Mouse (Mus musculus): ENCODE measurements around the gene Greb1. TPM values are rescaled to one million over a fixed set of nuclear protein-coding genes. Genes with fewer than 3 reads are reported as not detected.
A peak's percentile ranks its signal among the peaks of the same experiment; 100 is the strongest.

The Greb1 gene
- polyA plus RNA-seq, 1 experiment from 2014 or later: 0.59 TPM

DNA sequence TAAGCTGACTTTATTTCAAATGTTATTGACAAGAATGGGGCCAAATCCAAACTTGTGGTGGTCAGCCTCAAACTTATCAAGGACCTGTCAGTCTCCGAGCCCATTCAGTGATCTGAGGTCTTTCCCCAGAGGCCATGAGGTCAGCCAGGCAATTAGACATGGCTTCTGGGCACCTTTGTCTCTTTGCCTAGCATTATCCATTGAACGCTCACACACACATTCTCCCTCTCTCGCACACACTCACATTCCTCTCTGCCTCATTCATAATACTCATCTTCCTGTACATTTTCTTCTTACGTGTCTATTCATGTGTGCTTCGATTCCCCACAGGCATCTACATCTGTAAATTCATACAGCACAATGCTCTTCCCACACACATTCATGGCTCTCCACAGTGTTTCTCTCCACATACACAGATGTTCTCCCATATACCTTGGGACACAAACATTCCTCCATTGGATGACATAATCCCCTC lies 3.3 kb upstream of the Greb1 start:
- ATAC-seq (ENCODE audit: insufficient number of reproducible peaks, insufficient read depth, low FRiP score, low read depth): no peak
- H3K27me3 ChIP-seq (ENCODE audit: control insufficient read depth, insufficient read depth, low read length): peaks cover 22% of the 10 kb centered on the region
- no peaks in the 10 kb centered on the region for H3K36me3 ChIP-seq (ENCODE audit: control insufficient read depth, insufficient read depth, low read length)
- H3K9me3 ChIP-seq (ENCODE audit: control insufficient read depth, low read length): no peaks in the 10 kb centered on the region
- H3K27ac ChIP-seq (replicated peaks in 1 of 2; ENCODE audit: control insufficient read depth in 1 of 2, insufficient read depth in 1 of 2, low read depth in 2 of 2, low read length in 2 of 2): no peak overlapping the region
- no peak overlapping the region for H3K9ac ChIP-seq (ENCODE audit: low read length)
- H3K4me3 ChIP-seq (ENCODE audit: control insufficient read depth in 1 of 2, insufficient read depth in 1 of 2, low read depth in 1 of 2, low read length in 2 of 2): no peak overlapping the region
- 68% methylated on average over 5 of the region's 5 CpGs for WGBS
- H3K4me1 ChIP-seq (ENCODE audit: control insufficient read depth in 2 of 2, insufficient read depth in 2 of 2, low read length in 2 of 2): peaks cover 2 to 4% of the 10 kb centered on the region in 2 experiments; a peak in 2 of 4 replicates
- H3K4me2 ChIP-seq (ENCODE audit: low read length): no peak overlapping the region

DNA sequence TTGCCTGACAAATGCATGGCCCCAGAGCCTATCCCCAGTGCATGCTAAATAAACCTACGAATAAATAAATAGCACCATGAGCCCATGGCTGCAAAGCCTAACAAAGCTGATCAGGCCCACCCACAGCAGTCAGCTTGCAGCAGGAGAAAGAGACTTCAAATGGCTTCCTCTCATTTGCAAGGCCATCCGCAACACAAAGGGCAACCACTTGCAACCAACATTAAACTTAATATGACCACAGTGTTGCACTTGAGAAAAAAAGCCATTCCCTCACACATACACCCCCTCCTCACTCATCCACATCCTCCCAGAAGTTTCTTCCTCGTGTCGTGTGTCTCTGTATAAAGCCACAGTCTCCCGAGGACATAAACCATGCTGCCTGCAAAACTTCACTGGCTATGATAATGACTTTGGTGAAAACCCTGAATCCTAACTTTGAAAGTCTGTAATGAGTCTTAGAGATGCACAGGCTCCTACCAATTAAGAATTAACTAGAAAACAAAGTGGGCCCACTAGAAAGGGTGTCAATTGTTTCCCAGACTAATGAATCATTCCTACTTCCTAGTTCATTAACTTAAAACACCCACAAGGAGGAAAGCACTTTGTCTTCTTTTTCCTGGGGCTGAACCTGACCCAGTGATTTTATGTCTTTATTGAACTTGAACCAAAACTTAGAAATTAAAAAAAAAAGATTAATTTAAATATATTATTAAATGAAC lies 2.7 kb upstream of the Greb1 start:
- Histone ChIP-seq H3K4me1 (ENCODE audit: control insufficient read depth in 2 of 2, insufficient read depth in 2 of 2, low read length in 2 of 2) (peaks cover 2 to 4% of the 10 kb centered on the region in 2 experiments; a peak in 2 of 4 replicates), H3K4me2 (ENCODE audit: low read length) (no peak overlapping the region), H3K9ac (ENCODE audit: low read length) (no peak overlapping the region), H3K9me3 (ENCODE audit: control insufficient read depth, low read length) (no peaks in the 10 kb centered on the region), H3K27ac (replicated peaks in 1 of 2; ENCODE audit: control insufficient read depth in 1 of 2, insufficient read depth in 1 of 2, low read depth in 2 of 2, low read length in 2 of 2) (no peak overlapping the region), H3K36me3 (ENCODE audit: control insufficient read depth, insufficient read depth, low read length) (no peaks in the 10 kb centered on the region), H3K4me3 (ENCODE audit: control insufficient read depth in 1 of 2, insufficient read depth in 1 of 2, low read depth in 1 of 2, low read length in 2 of 2) (no peak overlapping the region), H3K27me3 (ENCODE audit: control insufficient read depth, insufficient read depth, low read length) (peaks cover 17% of the 10 kb centered on the region)
- ATAC-seq (ENCODE audit: insufficient number of reproducible peaks, insufficient read depth, low FRiP score, low read depth): no peak
- WGBS: 53% methylated on average over 5 of the region's 5 CpGs

GRCm38 (mm10) chr12:16800959-16801315 lies 251 bp upstream of the Greb1 start:
- H3K4me3 ChIP-seq (ENCODE audit: control insufficient read depth in 1 of 2, insufficient read depth in 1 of 2, low read depth in 1 of 2, low read length in 2 of 2): peak overlapping the region; percentile 55 to 62
- WGBS: 3% methylated on average over 12 of the region's 12 CpGs
- no peaks in the 10 kb centered on the region for H3K9me3 ChIP-seq (ENCODE audit: control insufficient read depth, low read length)
- H3K9ac ChIP-seq (ENCODE audit: low read length): peak overlapping the region; percentile 68
- no peak overlapping the region for H3K27ac ChIP-seq (replicated peaks in 1 of 2; ENCODE audit: control insufficient read depth in 1 of 2, insufficient read depth in 1 of 2, low read depth in 2 of 2, low read length in 2 of 2)
- no peaks in the 10 kb centered on the region; the same call in 1 of the 2 replicates for H3K27me3 ChIP-seq (ENCODE audit: control insufficient read depth, insufficient read depth, low read length)
- 0 out of 2 replicates have a peak, but pooled peaks have one; percentile 13 for ATAC-seq (ENCODE audit: insufficient number of reproducible peaks, insufficient read depth, low FRiP score, low read depth)
- H3K36me3 ChIP-seq (ENCODE audit: control insufficient read depth, insufficient read depth, low read length): no peaks in the 10 kb centered on the region
- peak overlapping the region; percentile 99 for H3K4me2 ChIP-seq (ENCODE audit: low read length)
- peaks cover 2 to 4% of the 10 kb centered on the region in 2 experiments; a peak in 2 of 4 replicates for H3K4me1 ChIP-seq (ENCODE audit: control insufficient read depth in 2 of 2, insufficient read depth in 2 of 2, low read length in 2 of 2)

DNA sequence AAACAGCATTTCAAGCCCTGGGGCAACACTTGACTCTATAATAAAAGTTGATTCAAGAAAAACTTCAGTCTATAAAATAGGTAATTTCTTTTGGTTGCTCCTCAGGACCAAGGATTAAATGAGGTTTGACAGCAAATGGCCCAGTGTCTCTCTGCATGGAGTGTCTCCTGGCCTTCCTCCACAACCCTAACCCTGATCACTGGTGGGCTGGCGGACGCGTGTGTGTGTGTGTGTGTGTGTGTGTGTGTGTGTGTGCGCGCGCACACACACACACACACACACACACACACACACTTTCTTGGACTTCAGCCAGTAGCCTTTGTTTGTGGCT lies 793 bp downstream of the Greb1 start:
- H3K27me3 ChIP-seq (ENCODE audit: control insufficient read depth, insufficient read depth, low read length): no peaks in the 10 kb centered on the region; the same call in 1 of the 2 replicates
- H3K4me2 ChIP-seq (ENCODE audit: low read length): peak overlapping the region; percentile 99
- no peaks in the 10 kb centered on the region for H3K9me3 ChIP-seq (ENCODE audit: control insufficient read depth, low read length)
- 35% methylated on average over 4 of the region's 6 CpGs for WGBS
- peak overlapping the region; percentile 68 for H3K9ac ChIP-seq (ENCODE audit: low read length)
- peak overlapping the region; percentile 55 to 62 for H3K4me3 ChIP-seq (ENCODE audit: control insufficient read depth in 1 of 2, insufficient read depth in 1 of 2, low read depth in 1 of 2, low read length in 2 of 2)
- no peaks in the 10 kb centered on the region for H3K36me3 ChIP-seq (ENCODE audit: control insufficient read depth, insufficient read depth, low read length)
- peaks cover 2 to 4% of the 10 kb centered on the region in 2 experiments; a peak in 2 of 4 replicates for H3K4me1 ChIP-seq (ENCODE audit: control insufficient read depth in 2 of 2, insufficient read depth in 2 of 2, low read length in 2 of 2)
- no peak overlapping the region for H3K27ac ChIP-seq (replicated peaks in 1 of 2; ENCODE audit: control insufficient read depth in 1 of 2, insufficient read depth in 1 of 2, low read depth in 2 of 2, low read length in 2 of 2)
- no peak for ATAC-seq (ENCODE audit: insufficient number of reproducible peaks, insufficient read depth, low FRiP score, low read depth)

GRCm38 (mm10) chr12:16798894-16799293 lies 1.8 kb downstream of the Greb1 start:
- H3K4me2 ChIP-seq (ENCODE audit: low read length): no peak overlapping the region
- H3K36me3 ChIP-seq (ENCODE audit: control insufficient read depth, insufficient read depth, low read length): no peaks in the 10 kb centered on the region
- H3K4me1 ChIP-seq (ENCODE audit: control insufficient read depth in 2 of 2, insufficient read depth in 2 of 2, low read length in 2 of 2): peaks cover 2 to 4% of the 10 kb centered on the region in 2 experiments; a peak in 2 of 4 replicates
- no peak overlapping the region for H3K9ac ChIP-seq (ENCODE audit: low read length)
- no peak for ATAC-seq (ENCODE audit: insufficient number of reproducible peaks, insufficient read depth, low FRiP score, low read depth)
- 62% methylated on average over 3 of the region's 3 CpGs for WGBS
- no peaks in the 10 kb centered on the region for H3K9me3 ChIP-seq (ENCODE audit: control insufficient read depth, low read length)
- H3K27me3 ChIP-seq (ENCODE audit: control insufficient read depth, insufficient read depth, low read length): no peaks in the 10 kb centered on the region; the same call in 1 of the 2 replicates
- no peak overlapping the region for H3K4me3 ChIP-seq (ENCODE audit: control insufficient read depth in 1 of 2, insufficient read depth in 1 of 2, low read depth in 1 of 2, low read length in 2 of 2)
- no peak overlapping the region for H3K27ac ChIP-seq (replicated peaks in 1 of 2; ENCODE audit: control insufficient read depth in 1 of 2, insufficient read depth in 1 of 2, low read depth in 2 of 2, low read length in 2 of 2)

DNA sequence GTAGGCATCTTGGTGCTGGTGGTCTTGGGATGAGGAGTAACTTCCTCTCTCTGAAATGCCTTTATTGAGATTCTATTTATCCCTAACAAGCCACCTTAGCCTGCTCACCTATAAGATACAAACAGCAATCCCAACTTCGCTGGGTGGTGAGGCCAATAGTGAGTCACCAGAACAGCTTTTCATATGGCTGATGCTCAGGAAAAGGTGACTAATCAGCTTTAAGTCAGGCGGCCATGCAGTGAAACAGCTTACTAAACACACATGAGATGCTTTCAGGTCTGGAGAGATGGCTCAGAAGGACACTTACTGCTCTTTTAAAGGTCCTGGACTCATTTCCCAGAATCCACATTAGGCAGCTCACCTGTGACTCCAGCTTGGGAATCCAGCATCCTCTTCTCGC lies 4.9 kb downstream of the Greb1 start:
- Histone ChIP-seq H3K9ac (ENCODE audit: low read length) (no peak overlapping the region), H3K36me3 (ENCODE audit: control insufficient read depth, insufficient read depth, low read length) (no peaks in the 10 kb centered on the region), H3K9me3 (ENCODE audit: control insufficient read depth, low read length) (no peaks in the 10 kb centered on the region), H3K27ac (replicated peaks in 1 of 2; ENCODE audit: control insufficient read depth in 1 of 2, insufficient read depth in 1 of 2, low read depth in 2 of 2, low read length in 2 of 2) (no peak overlapping the region), H3K4me2 (ENCODE audit: low read length) (no peak overlapping the region), H3K27me3 (ENCODE audit: control insufficient read depth, insufficient read depth, low read length) (no peaks in the 10 kb centered on the region), H3K4me1 (ENCODE audit: control insufficient read depth in 2 of 2, insufficient read depth in 2 of 2, low read length in 2 of 2) (peaks cover 2 to 4% of the 10 kb centered on the region in 2 experiments; a peak in 2 of 4 replicates), H3K4me3 (ENCODE audit: control insufficient read depth in 1 of 2, insufficient read depth in 1 of 2, low read depth in 1 of 2, low read length in 2 of 2) (no peak overlapping the region)
- ATAC-seq (ENCODE audit: insufficient number of reproducible peaks, insufficient read depth, low FRiP score, low read depth): no peak
- 76% methylated on average over 3 of the region's 3 CpGs for WGBS

- H3K36me3 ChIP-seq (ENCODE audit: control insufficient read depth, insufficient read depth, low read length): no peaks in the 10 kb centered on the region
- no peak overlapping the region for H3K4me2 ChIP-seq (ENCODE audit: low read length)
- no peak overlapping the region for H3K4me3 ChIP-seq (ENCODE audit: control insufficient read depth in 1 of 2, insufficient read depth in 1 of 2, low read depth in 1 of 2, low read length in 2 of 2)
- H3K27me3 ChIP-seq (ENCODE audit: control insufficient read depth, insufficient read depth, low read length): no peaks in the 10 kb centered on the region
- no peak for ATAC-seq (ENCODE audit: insufficient number of reproducible peaks, insufficient read depth, low FRiP score, low read depth)
- no peak overlapping the region for H3K27ac ChIP-seq (replicated peaks in 1 of 2; ENCODE audit: control insufficient read depth in 1 of 2, insufficient read depth in 1 of 2, low read depth in 2 of 2, low read length in 2 of 2)
- no peaks in the 10 kb centered on the region for H3K9me3 ChIP-seq (ENCODE audit: control insufficient read depth, low read length)
- WGBS: 82% methylated on average over 4 of the region's 4 CpGs
- H3K4me1 ChIP-seq (ENCODE audit: control insufficient read depth in 2 of 2, insufficient read depth in 2 of 2, low read length in 2 of 2): no peaks in the 10 kb centered on the region
- H3K9ac ChIP-seq (ENCODE audit: low read length): no peak overlapping the region
Measured at GRCm38 (mm10) chr12:16793371-16793770, 7.3 kb downstream of the Greb1 start.

DNA sequence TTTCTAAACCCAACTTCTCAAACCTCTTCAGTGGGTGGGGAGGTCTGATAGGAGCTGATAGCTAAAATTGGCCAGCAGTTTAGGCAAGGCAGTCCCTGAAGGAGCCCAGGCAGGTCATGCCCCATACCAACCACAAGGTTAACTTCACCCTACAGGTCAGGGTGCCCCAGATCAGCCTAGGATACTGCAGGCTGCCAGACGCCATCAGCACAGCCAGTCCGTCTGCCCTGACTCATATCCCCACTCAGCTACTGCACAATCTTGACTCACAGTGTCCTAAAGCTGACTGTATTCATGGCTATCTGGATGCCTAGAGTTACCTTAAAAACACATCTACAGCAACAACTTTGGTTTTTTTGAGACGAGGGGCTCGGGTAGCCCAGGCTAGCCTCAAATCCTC lies 10.2 kb downstream of the Greb1 start:
- Histone ChIP-seq H3K9me3 (ENCODE audit: control insufficient read depth, low read length) (no peaks in the 10 kb centered on the region), H3K4me2 (ENCODE audit: low read length) (no peak overlapping the region), H3K27ac (replicated peaks in 1 of 2; ENCODE audit: control insufficient read depth in 1 of 2, insufficient read depth in 1 of 2, low read depth in 2 of 2, low read length in 2 of 2) (no peak overlapping the region), H3K4me1 (ENCODE audit: control insufficient read depth in 2 of 2, insufficient read depth in 2 of 2, low read length in 2 of 2) (no peaks in the 10 kb centered on the region), H3K4me3 (ENCODE audit: control insufficient read depth in 1 of 2, insufficient read depth in 1 of 2, low read depth in 1 of 2, low read length in 2 of 2) (no peak overlapping the region), H3K9ac (ENCODE audit: low read length) (no peak overlapping the region), H3K36me3 (ENCODE audit: control insufficient read depth, insufficient read depth, low read length) (no peaks in the 10 kb centered on the region), H3K27me3 (ENCODE audit: control insufficient read depth, insufficient read depth, low read length) (no peaks in the 10 kb centered on the region)
- no peak for ATAC-seq (ENCODE audit: insufficient number of reproducible peaks, insufficient read depth, low FRiP score, low read depth)
- 60% methylated on average over 4 of the region's 4 CpGs for WGBS
